Comparison of ENCODE assay signal across 17 mouse cellular contexts in genomic region chr4:141088714-141089113, GRCm38 (mm10). TPM values are rescaled to one million over a fixed set of nuclear protein-coding genes. Genes with fewer than 3 reads are reported as not detected.
DNase-seq lines count a peak whose midpoint lies in the region.
"Had no signal": no experiment of that assay in that cellular context is flagged by ENCODE, and none has a peak within 500 bp of the region (broad histone marks: within the 10 kb centered on the region; RNA-seq: fewer than 3 reads in every experiment).

No protein-coding gene starts in this region.

- DNase-seq in gastrocnemius, postnatal 14 days = peak; percentile 3
- DNase-seq in gastrocnemius, adult 18-20 months (ENCODE audit: low spot score) = no peak
- DNase-seq in left cerebral cortex, postnatal 36 days (ENCODE audit: low spot score in 2 of 2) = peak; percentile 39 to 52
- no peak for DNase-seq in left cerebral cortex, adult 8-10 months (ENCODE audit: low spot score in 2 of 2)
- peak; percentile 31 for DNase-seq in NIH3T3 (ENCODE audit: low read depth)
- DNase-seq in right cerebral cortex, postnatal 25 days = peak; percentile 49
- DNase-seq in adrenal gland, adult 18-20 months (ENCODE audit: low spot score in 2 of 2) = no peak
- DNase-seq: adrenal gland, postnatal 36 days; cerebellum, adult 18-20 months; cerebellum, postnatal 36 days; kidney, adult 11 months; kidney, postnatal 10 days; lung, embryonic 14.5 days; lung, postnatal 4 days; thymus, postnatal 25 days had no signal

- intact Hi-C loops in gastrocnemius, postnatal 14 days (cut with DNase I; ENCODE audit: low total_unique reads) = no loop called here
- intact Hi-C loops in left cerebral cortex, postnatal 36 days (cut with DNase I) = no loop called here

RNA-seq across cellular contexts. Expression of gene Spata21, which starts 0.6 kb away (rescaled TPM):
- not detected for total RNA-seq in gastrocnemius, postnatal 14 days (2021)
- not detected for total RNA-seq in gastrocnemius, adult 18-20 months (2021)
- under 1 TPM; 0.43 to 0.79 TPM for total RNA-seq in left cerebral cortex, postnatal 36 days (2021)
- under 1 TPM; 0.24 to 0.30 (median 0.29) TPM for total RNA-seq in left cerebral cortex, adult 8-10 months (2022)
- not detected for total RNA-seq in adrenal gland, adult 18-20 months (2021)
- total RNA-seq: adrenal gland, postnatal 36 days; G1E; layer of hippocampus, adult 2 months had no signal

RNA-seq across cellular contexts. Expression of gene Necap2, which starts 10.6 kb away (rescaled TPM):
- total RNA-seq in gastrocnemius, postnatal 14 days (2021) = 10 to 100 TPM; 19.9 to 21.7 TPM
- 10 to 100 TPM; 12.9 to 16.2 TPM for total RNA-seq in gastrocnemius, adult 18-20 months (2021)
- total RNA-seq in left cerebral cortex, postnatal 36 days (2021) = 10 to 100 TPM; 38.2 to 42.4 TPM
- total RNA-seq in left cerebral cortex, adult 8-10 months (2022) = 10 to 100 TPM; 37.3 to 59.5 (median 44.3) TPM
- 10 to 100 TPM; 59.3 to 61.1 TPM for total RNA-seq in adrenal gland, adult 18-20 months (2021)

RNA-seq across cellular contexts. Expression of gene Crocc, which starts 28.4 kb away (rescaled TPM):
- total RNA-seq in gastrocnemius, postnatal 14 days (2021) = 1 to 10 TPM; 2.6 to 4.0 TPM
- 1 to 10 TPM; 2.0 to 2.5 TPM for total RNA-seq in gastrocnemius, adult 18-20 months (2021)
- 10 to 100 TPM; 40.3 to 73.7 TPM for total RNA-seq in left cerebral cortex, postnatal 36 days (2021)
- 10 to 100 TPM; 44.2 to 69.2 (median 54.3) TPM for total RNA-seq in left cerebral cortex, adult 8-10 months (2022)
- total RNA-seq in adrenal gland, adult 18-20 months (2021) = 1 to 10 TPM; 6.4 to 6.9 TPM

RNA-seq across cellular contexts. Expression of gene Szrd1, which starts 50.9 kb away (rescaled TPM):
- total RNA-seq in gastrocnemius, postnatal 14 days (2021) = 100 to 1,000 TPM; 161 to 166 TPM
- 100 to 1,000 TPM; 160 to 163 TPM for total RNA-seq in gastrocnemius, adult 18-20 months (2021)
- total RNA-seq in left cerebral cortex, postnatal 36 days (2021) = 10 to 100 TPM; 48.2 to 48.8 TPM
- total RNA-seq in left cerebral cortex, adult 8-10 months (2022) = 10 to 100 TPM; 48.3 to 62.8 (median 49.9) TPM
- 100 to 1,000 TPM; 109 to 127 TPM for total RNA-seq in adrenal gland, adult 18-20 months (2021)

RNA-seq across cellular contexts. Expression of gene Fbxo42, which starts 59.0 kb away (rescaled TPM):
- total RNA-seq in gastrocnemius, postnatal 14 days (2021) = 10 to 100 TPM in 1 of 2 experiments, 1 to 10 TPM in 1; 9.1 to 10.8 TPM
- total RNA-seq in gastrocnemius, adult 18-20 months (2021) = 10 to 100 TPM; 10.8 to 11.2 TPM
- total RNA-seq in left cerebral cortex, postnatal 36 days (2021) = 10 to 100 TPM; 30.5 to 31.6 TPM
- 10 to 100 TPM; 25.8 to 31.5 (median 27.5) TPM for total RNA-seq in left cerebral cortex, adult 8-10 months (2022)
- 10 to 100 TPM; 21.1 to 23.1 TPM for total RNA-seq in adrenal gland, adult 18-20 months (2021)

Comparison
In these comparisons a context has a peak if more than half of its experiments do, and no peak if none do; other contexts are left out.
1. DNase-seq: peak in gastrocnemius, postnatal 14 days (single experiment), left cerebral cortex, postnatal 36 days (2 of 2), NIH3T3 (single experiment) and right cerebral cortex, postnatal 25 days (single experiment); none in gastrocnemius, adult 18-20 months (single experiment), left cerebral cortex, adult 8-10 months (0 of 2) and adrenal gland, adult 18-20 months (0 of 2).
2. RNA of gene Crocc, which starts 28.4 kb away (total RNA-seq): 40.3 to 73.7 TPM in left cerebral cortex, postnatal 36 days and 44.2 to 69.2 TPM in left cerebral cortex, adult 8-10 months; 6.4 to 6.9 TPM in adrenal gland, adult 18-20 months, 2.6 to 4.0 TPM in gastrocnemius, postnatal 14 days and 2.0 to 2.5 TPM in gastrocnemius, adult 18-20 months; every median in the first group is over 4 times any median in the second.